Mouse (Mus musculus): Measurements from ENCODE around the gene Xpo4.

DNA sequence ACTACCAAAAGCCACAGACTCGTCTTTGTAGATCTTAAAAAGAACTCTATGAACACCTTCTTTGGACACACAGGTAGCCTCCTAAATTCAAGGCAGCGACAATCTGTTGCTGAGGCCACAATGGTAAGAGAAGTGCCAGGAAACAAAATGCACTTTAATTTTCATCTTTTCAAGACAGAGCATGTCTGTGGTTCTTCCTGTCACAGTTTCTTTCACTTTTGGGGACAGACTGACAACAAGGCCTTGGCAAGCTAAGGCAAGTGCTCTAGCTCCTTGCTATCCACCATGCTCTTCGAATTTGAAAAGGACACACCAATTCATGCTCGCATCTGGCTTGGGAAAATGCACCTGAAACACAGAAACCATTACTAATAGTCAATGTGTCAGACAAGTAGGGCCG is 72.0 kb downstream of the Xpo4 start:
- no peak for TF ChIP-seq EP300 (IDR thresholded peaks at IDR 0.05; ENCODE audit: low read depth)
- no peak for TF ChIP-seq CTCF (IDR thresholded peaks at IDR 0.05; ENCODE audit: low read depth)

Data from heart, postnatal 0 days (tissue).